Mouse (Mus musculus) liver, postnatal 0 days (tissue): ENCODE results near the gene Dph6.

Experiments
- CTCF ChIP-seq: sonication (generic); IDR thresholded peaks from 2 replicates; pipeline ENCODE4 v1.5.1; 2016; ENCODE audit warnings: antibody characterized with exemption, low read depth
- EP300 ChIP-seq: IDR thresholded peaks from 2 replicates; pipeline ENCODE4 v1.6.1; 2016; ENCODE audit warnings: antibody characterized with exemption, low read depth, mild to moderate bottlenecking

DNA sequence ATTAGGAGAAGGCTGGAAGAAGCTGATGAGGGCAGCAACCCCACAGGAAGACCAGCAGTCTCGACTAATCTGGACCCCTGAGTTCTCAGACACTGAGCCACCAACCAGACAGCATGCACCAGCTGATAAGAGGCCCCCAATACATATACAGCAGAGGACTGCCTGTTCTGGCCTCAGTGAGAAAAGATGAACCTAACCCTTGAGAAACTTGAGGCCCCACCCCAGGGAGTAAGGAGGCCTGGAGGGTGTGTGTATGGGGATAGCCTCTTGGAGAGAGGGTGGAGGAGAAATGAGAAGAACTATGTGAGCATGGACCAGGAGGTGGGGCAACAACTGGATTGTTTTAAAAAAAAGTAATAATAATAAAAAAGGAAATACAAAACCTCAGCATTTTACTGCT is 118.7 kb downstream of the Dph6 start:
- TF ChIP-seq CTCF: no peak
- TF ChIP-seq EP300: no peak
